Mouse (Mus musculus): ENCODE results near the gene Olfr1138. TPM values are rescaled to one million over a fixed set of nuclear protein-coding genes. Genes with fewer than 3 reads are reported as not detected.

Gene Olfr1138
- not detected for polyA plus RNA-seq (2014; fragmentation: Illumina TruSeq; extraction: RNeasy Lipid Tissue Mini Kit (QIAGEN cat#74804); ENCODE audit: low read depth, low replicate concordance)

DNA sequence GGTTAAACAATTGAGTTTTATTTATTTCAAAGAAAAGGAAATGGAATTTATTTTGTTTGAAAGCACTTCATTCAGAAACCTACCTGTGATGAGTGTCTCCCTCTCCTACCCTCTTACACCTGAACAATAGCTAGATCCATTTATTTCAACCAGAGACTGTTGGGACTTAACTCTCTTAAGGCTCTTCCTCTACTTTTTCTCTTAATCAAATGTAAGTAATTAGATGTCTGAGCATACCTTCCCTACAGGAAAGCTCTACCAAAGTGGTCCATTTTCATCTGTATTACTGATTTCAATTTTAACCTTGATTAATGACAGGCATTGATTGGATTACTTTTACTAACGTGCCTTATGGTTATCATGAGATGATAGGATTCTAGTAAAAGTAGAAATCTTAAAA lies at the start of gene Olfr1138:
Gene Olfr1138, minus strand, starts transcription at position 101 of the 400 bp plus-strand sequence.

DNA sequence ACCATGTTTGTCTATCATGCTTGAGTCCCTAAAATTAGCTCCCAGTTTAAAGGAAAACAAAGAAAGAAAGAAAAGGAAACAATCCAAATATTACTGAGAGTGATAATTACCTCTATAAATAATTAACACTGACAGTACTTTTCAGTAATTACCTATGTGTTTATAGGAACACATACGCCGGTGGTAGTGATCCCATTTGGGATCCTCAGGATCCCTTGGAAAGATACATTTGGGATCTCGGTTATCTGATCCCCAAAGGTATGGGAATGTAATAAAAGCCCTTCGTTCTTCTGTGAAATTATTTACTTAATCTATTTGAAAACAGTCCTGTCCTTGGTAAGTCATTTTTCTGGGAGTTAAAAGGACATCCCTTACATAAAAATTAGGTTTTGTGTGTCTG lies 39.4 kb upstream of the Olfr1138 start, which contains the start of gene Olfr152:
Gene Olfr152, plus strand, starts transcription at position 301 of the 400 bp plus-strand sequence.

DNA sequence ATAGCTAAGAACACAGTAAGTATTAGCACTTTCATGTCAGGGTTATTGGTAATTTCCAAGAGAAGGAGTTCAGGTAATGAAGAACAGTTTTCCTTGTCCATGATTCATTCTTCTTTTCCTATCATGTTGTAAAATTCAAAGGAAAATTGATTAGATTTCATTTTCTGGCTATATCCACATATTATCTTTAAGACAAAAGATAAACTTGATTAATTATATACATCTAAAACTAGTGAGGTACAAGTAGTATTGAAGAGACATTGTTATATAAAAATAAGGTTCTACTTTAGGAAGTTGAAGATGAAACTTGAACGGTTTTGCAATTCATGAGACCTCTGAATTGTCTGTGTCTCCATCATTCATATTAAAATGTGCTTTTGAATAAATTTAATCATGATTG lies 14.1 kb upstream of the Olfr1138 start, which contains the start of gene Olfr1141:
Gene Olfr1141, minus strand, starts transcription at position 101 of the 400 bp plus-strand sequence.

DNA sequence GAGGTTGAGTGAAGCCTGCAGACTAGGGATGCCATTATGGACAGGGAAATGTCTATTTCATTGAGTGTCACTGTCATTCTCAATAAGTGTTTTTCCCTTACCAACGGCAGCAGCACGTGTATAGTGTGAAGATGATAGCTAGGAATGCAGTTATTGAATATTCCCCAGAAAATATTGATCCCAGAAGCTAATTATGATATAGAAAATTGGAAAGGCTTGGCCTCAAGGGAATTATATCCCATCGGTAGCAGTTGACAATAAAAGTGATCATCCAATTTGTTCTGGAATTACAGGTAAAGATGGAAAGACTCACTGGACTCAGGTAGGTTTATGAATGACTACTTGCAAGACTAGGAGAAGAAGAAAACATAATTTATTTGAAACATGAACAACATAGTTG lies 3.7 kb upstream of the Olfr1138 start, which contains the start of gene Olfr1140:
Gene Olfr1140, plus strand, starts transcription at position 301 of the 400 bp plus-strand sequence.

DNA sequence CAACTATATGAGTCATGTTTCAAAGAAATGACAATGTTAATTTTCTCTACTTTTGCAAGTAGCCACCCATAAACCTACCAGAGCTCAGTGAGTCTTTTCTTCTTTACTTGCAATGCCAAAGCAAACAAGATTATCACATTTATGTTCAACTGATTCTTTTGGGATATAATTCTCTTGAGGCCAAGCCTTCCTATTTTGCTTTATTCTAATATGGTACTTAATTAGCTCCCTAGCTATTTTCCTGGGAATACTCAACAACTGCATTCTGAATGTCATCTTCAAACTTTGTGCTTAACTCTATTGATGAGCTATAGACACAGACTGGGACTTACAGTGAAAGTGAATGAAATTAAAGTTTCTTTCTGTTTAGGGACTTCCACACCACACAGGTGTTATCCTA lies 26.7 kb downstream of the Olfr1138 start, which contains the start of gene Olfr1137:
Gene Olfr1137, minus strand, starts transcription at position 101 of the 400 bp plus-strand sequence.

DNA sequence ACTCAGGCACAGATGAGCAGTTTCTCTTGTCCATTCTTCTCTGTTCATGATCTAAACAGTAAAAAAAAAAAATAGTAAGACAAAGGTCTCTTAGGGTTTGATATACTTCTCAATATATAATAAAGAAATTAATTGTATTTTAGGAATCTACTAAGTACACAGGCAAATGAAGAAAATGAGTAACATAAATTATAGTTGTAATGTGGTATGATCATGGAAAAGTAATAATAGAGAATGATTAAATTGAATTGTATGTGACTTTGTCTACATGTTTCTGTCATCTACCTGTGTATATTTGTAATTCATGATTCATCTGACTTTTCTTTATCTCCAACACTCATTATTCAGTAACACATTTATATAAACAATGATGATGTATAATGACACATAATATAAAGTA lies 45.9 kb downstream of the Olfr1138 start, which contains the start of gene Olfr1136:
Gene Olfr1136, minus strand, starts transcription at position 101 of the 400 bp plus-strand sequence.

Other genes starting within 250 kb of the Olfr1138 start
- gene Pramel7, start 242.9 kb downstream of the Olfr1138 start, polyA plus RNA-seq (2014; fragmentation: Illumina TruSeq; extraction: RNeasy Lipid Tissue Mini Kit (QIAGEN cat#74804); ENCODE audit: low read depth, low replicate concordance) = not detected
- gene Pramel6, start 233.4 kb downstream of the Olfr1138 start, polyA plus RNA-seq (2014; fragmentation: Illumina TruSeq; extraction: RNeasy Lipid Tissue Mini Kit (QIAGEN cat#74804); ENCODE audit: low read depth, low replicate concordance) = not detected
- gene Olfr153, start 208.2 kb downstream of the Olfr1138 start, polyA plus RNA-seq (2014; fragmentation: Illumina TruSeq; extraction: RNeasy Lipid Tissue Mini Kit (QIAGEN cat#74804); ENCODE audit: low read depth, low replicate concordance) = not detected
- gene Olfr1128, start 194.4 kb downstream of the Olfr1138 start, polyA plus RNA-seq (2014; fragmentation: Illumina TruSeq; extraction: RNeasy Lipid Tissue Mini Kit (QIAGEN cat#74804); ENCODE audit: low read depth, low replicate concordance) = not detected
- not detected for gene Olfr1129, start 166.1 kb downstream of the Olfr1138 start, polyA plus RNA-seq (2014; fragmentation: Illumina TruSeq; extraction: RNeasy Lipid Tissue Mini Kit (QIAGEN cat#74804); ENCODE audit: low read depth, low replicate concordance)
- gene Olfr1130, start 133.8 kb downstream of the Olfr1138 start, polyA plus RNA-seq (2014; fragmentation: Illumina TruSeq; extraction: RNeasy Lipid Tissue Mini Kit (QIAGEN cat#74804); ENCODE audit: low read depth, low replicate concordance) = not detected
- not detected for gene Olfr1131, start 112.9 kb downstream of the Olfr1138 start, polyA plus RNA-seq (2014; fragmentation: Illumina TruSeq; extraction: RNeasy Lipid Tissue Mini Kit (QIAGEN cat#74804); ENCODE audit: low read depth, low replicate concordance)
- gene Olfr1132, start 102.4 kb downstream of the Olfr1138 start, polyA plus RNA-seq (2014; fragmentation: Illumina TruSeq; extraction: RNeasy Lipid Tissue Mini Kit (QIAGEN cat#74804); ENCODE audit: low read depth, low replicate concordance) = not detected
- not detected for gene Olfr1133, start 92.6 kb downstream of the Olfr1138 start, polyA plus RNA-seq (2014; fragmentation: Illumina TruSeq; extraction: RNeasy Lipid Tissue Mini Kit (QIAGEN cat#74804); ENCODE audit: low read depth, low replicate concordance)
- not detected for gene Olfr1134, start 81.5 kb downstream of the Olfr1138 start, polyA plus RNA-seq (2014; fragmentation: Illumina TruSeq; extraction: RNeasy Lipid Tissue Mini Kit (QIAGEN cat#74804); ENCODE audit: low read depth, low replicate concordance)
- not detected for gene Olfr1135, start 66.3 kb downstream of the Olfr1138 start, polyA plus RNA-seq (2014; fragmentation: Illumina TruSeq; extraction: RNeasy Lipid Tissue Mini Kit (QIAGEN cat#74804); ENCODE audit: low read depth, low replicate concordance)
- not detected for gene Olfr1136, start 46.0 kb downstream of the Olfr1138 start, polyA plus RNA-seq (2014; fragmentation: Illumina TruSeq; extraction: RNeasy Lipid Tissue Mini Kit (QIAGEN cat#74804); ENCODE audit: low read depth, low replicate concordance)
- not detected for gene Olfr1137, start 26.8 kb downstream of the Olfr1138 start, polyA plus RNA-seq (2014; fragmentation: Illumina TruSeq; extraction: RNeasy Lipid Tissue Mini Kit (QIAGEN cat#74804); ENCODE audit: low read depth, low replicate concordance)
- gene Olfr1140, start 3.8 kb upstream of the Olfr1138 start, polyA plus RNA-seq (2014; fragmentation: Illumina TruSeq; extraction: RNeasy Lipid Tissue Mini Kit (QIAGEN cat#74804); ENCODE audit: low read depth, low replicate concordance) = not detected
- not detected for gene Olfr1141, start 14.0 kb upstream of the Olfr1138 start, polyA plus RNA-seq (2014; fragmentation: Illumina TruSeq; extraction: RNeasy Lipid Tissue Mini Kit (QIAGEN cat#74804); ENCODE audit: low read depth, low replicate concordance)
- gene Olfr152, start 39.5 kb upstream of the Olfr1138 start, polyA plus RNA-seq (2014; fragmentation: Illumina TruSeq; extraction: RNeasy Lipid Tissue Mini Kit (QIAGEN cat#74804); ENCODE audit: low read depth, low replicate concordance) = not detected
- not detected for gene Olfr1143, start 60.6 kb upstream of the Olfr1138 start, polyA plus RNA-seq (2014; fragmentation: Illumina TruSeq; extraction: RNeasy Lipid Tissue Mini Kit (QIAGEN cat#74804); ENCODE audit: low read depth, low replicate concordance)
- gene Olfr1145, start 69.8 kb upstream of the Olfr1138 start, polyA plus RNA-seq (2014; fragmentation: Illumina TruSeq; extraction: RNeasy Lipid Tissue Mini Kit (QIAGEN cat#74804); ENCODE audit: low read depth, low replicate concordance) = not detected
- not detected for gene Olfr1148, start 90.6 kb upstream of the Olfr1138 start, polyA plus RNA-seq (2014; fragmentation: Illumina TruSeq; extraction: RNeasy Lipid Tissue Mini Kit (QIAGEN cat#74804); ENCODE audit: low read depth, low replicate concordance)
- not detected for gene Olfr1150-ps1, start 104.0 kb upstream of the Olfr1138 start, polyA plus RNA-seq (2014; fragmentation: Illumina TruSeq; extraction: RNeasy Lipid Tissue Mini Kit (QIAGEN cat#74804); ENCODE audit: low read depth, low replicate concordance)
- not detected for gene Olfr1151, start 115.9 kb upstream of the Olfr1138 start, polyA plus RNA-seq (2014; fragmentation: Illumina TruSeq; extraction: RNeasy Lipid Tissue Mini Kit (QIAGEN cat#74804); ENCODE audit: low read depth, low replicate concordance)
- not detected for gene Olfr1152, start 126.5 kb upstream of the Olfr1138 start, polyA plus RNA-seq (2014; fragmentation: Illumina TruSeq; extraction: RNeasy Lipid Tissue Mini Kit (QIAGEN cat#74804); ENCODE audit: low read depth, low replicate concordance)
- gene Olfr1153, start 155.0 kb upstream of the Olfr1138 start, polyA plus RNA-seq (2014; fragmentation: Illumina TruSeq; extraction: RNeasy Lipid Tissue Mini Kit (QIAGEN cat#74804); ENCODE audit: low read depth, low replicate concordance) = not detected
- not detected for gene Olfr1154, start 165.2 kb upstream of the Olfr1138 start, polyA plus RNA-seq (2014; fragmentation: Illumina TruSeq; extraction: RNeasy Lipid Tissue Mini Kit (QIAGEN cat#74804); ENCODE audit: low read depth, low replicate concordance)
- not detected for gene Olfr1155, start 205.2 kb upstream of the Olfr1138 start, polyA plus RNA-seq (2014; fragmentation: Illumina TruSeq; extraction: RNeasy Lipid Tissue Mini Kit (QIAGEN cat#74804); ENCODE audit: low read depth, low replicate concordance)
- gene Olfr1156, start 213.1 kb upstream of the Olfr1138 start, polyA plus RNA-seq (2014; fragmentation: Illumina TruSeq; extraction: RNeasy Lipid Tissue Mini Kit (QIAGEN cat#74804); ENCODE audit: low read depth, low replicate concordance) = not detected
- not detected for gene Olfr1157, start 228.3 kb upstream of the Olfr1138 start, polyA plus RNA-seq (2014; fragmentation: Illumina TruSeq; extraction: RNeasy Lipid Tissue Mini Kit (QIAGEN cat#74804); ENCODE audit: low read depth, low replicate concordance)
- not detected for gene Olfr74, start 234.7 kb upstream of the Olfr1138 start, polyA plus RNA-seq (2014; fragmentation: Illumina TruSeq; extraction: RNeasy Lipid Tissue Mini Kit (QIAGEN cat#74804); ENCODE audit: low read depth, low replicate concordance)